Mouse (Mus musculus) cortical plate, adult 2 months (tissue): Measurements from ENCODE around the gene Heg1.

Source experiments
- CTCF ChIP-seq: fragments of 200-500 bp; IDR thresholded peaks from 2 replicates; pipeline ENCODE4 v1.5.1; 2011; ENCODE audit warnings: mild to moderate bottlenecking, control low read depth, low read length; ENCODE audit not compliant: insufficient read depth; ENCODE audit errors: extremely low read depth
- POLR2A ChIP-seq: fragments of 200-500 bp; IDR thresholded peaks from 2 replicates; pipeline ENCODE4 v1.6.1; 2011; ENCODE audit warnings: mild to moderate bottlenecking, low read length, control low read depth; ENCODE audit not compliant: insufficient read depth; ENCODE audit errors: extremely low read depth

- TF ChIP-seq CTCF = no peak
- no peak for TF ChIP-seq POLR2A
These were observed 13.8 kb upstream of the Heg1 start for GRCm38 (mm10) chr16:33670340-33670739.
